Mouse (Mus musculus) R1 (cell line): Measurements from ENCODE around the gene Olfr248.
A peak's percentile ranks its signal among the peaks of the same experiment; 100 is the strongest.
"Not testable (repeated sequence)": the region's sequence is repeated elsewhere in the genome, so short reads cannot be mapped to it uniquely, and the experiment has no call there.

Experiments used
- DNase-seq: peaks from one replicate; pipeline ENCODE4 v3.0.0-alpha.2; 2018; ENCODE audit warnings: low read depth, low spot score

Gene Olfr248

GRCm38 (mm10) chr1:174390746-174391145 lies at the start of gene Olfr248:
Gene Olfr248 (plus strand): TSS chr1:174391046.
- no peak for DNase-seq

GRCm38 (mm10) chr1:174353636-174354035 lies 37.2 kb upstream of the Olfr248 start:
- not testable (repeated sequence) for DNase-seq

- DNase-seq, result no peak
These were observed 36.2 kb upstream of the Olfr248 start for GRCm38 (mm10) chr1:174354640-174355039.

- DNase-seq, result no peak
These were observed 25.9 kb upstream of the Olfr248 start, which contains the start of gene Olfr417 for GRCm38 (mm10) chr1:174364882-174365451. Gene Olfr417 (plus strand): TSS chr1:174365122.

GRCm38 (mm10) chr1:174373799-174374198 lies 17.0 kb upstream of the Olfr248 start:
- DNase-seq, result no peak

- no peak for DNase-seq
These were observed 32.1 kb downstream of the Olfr248 start for GRCm38 (mm10) chr1:174422959-174423358.

- DNase-seq, result no peak
These were observed 32.9 kb downstream of the Olfr248 start, which contains the start of gene Olfr414 for GRCm38 (mm10) chr1:174423764-174424163. Gene Olfr414 (plus strand): TSS chr1:174424064.

- DNase-seq, result peak; percentile 47
These were observed 35.5 kb downstream of the Olfr248 start for GRCm38 (mm10) chr1:174426180-174426986.

- DNase-seq, result no peak
These were observed 36.6 kb downstream of the Olfr248 start for GRCm38 (mm10) chr1:174427402-174427801.

- no peak for DNase-seq
These were observed 37.6 kb downstream of the Olfr248 start for GRCm38 (mm10) chr1:174428407-174428806.

- DNase-seq, result no peak
These were observed 43.3 kb downstream of the Olfr248 start for GRCm38 (mm10) chr1:174434121-174434520.
